Mouse (Mus musculus): ENCODE results near the gene Vmn1r127. TPM values are rescaled to one million over a fixed set of nuclear protein-coding genes. Genes with fewer than 3 reads are reported as not detected.
"Not testable (repeated sequence)": the region's sequence is repeated elsewhere in the genome, so short reads cannot be mapped to it uniquely, and the experiment has no call there.

Vmn1r127 gene
- not detected for total RNA-seq (2022)

- DNase-seq, result not testable (repeated sequence)
These were observed at the start of gene Vmn1r127 for GRCm38 (mm10) chr7:21319761-21320160. TSS of gene Vmn1r127 (minus strand) at chr7:21319861.

- not testable (repeated sequence) for DNase-seq
These were observed 41.5 kb upstream of the Vmn1r127 start, which contains the start of gene Vmn1r129 for GRCm38 (mm10) chr7:21361191-21361590. TSS of gene Vmn1r129 (minus strand) at chr7:21361291.

- not testable (repeated sequence) for DNase-seq
These were observed 29.4 kb upstream of the Vmn1r127 start, which contains the start of gene Vmn1r128 for GRCm38 (mm10) chr7:21349073-21349472. TSS of gene Vmn1r128 (plus strand) at chr7:21349373.

- DNase-seq, result not testable (repeated sequence)
These were observed 18.3 kb downstream of the Vmn1r127 start, which contains the start of gene Vmn1r126 for GRCm38 (mm10) chr7:21301367-21301766. TSS of gene Vmn1r126 (minus strand) at chr7:21301467.

GRCm38 (mm10) chr7:21271879-21272278 lies 47.8 kb downstream of the Vmn1r127 start, which contains the start of gene Vmn1r125:
TSS of gene Vmn1r125 (plus strand) at chr7:21272179.
- DNase-seq, result not testable (repeated sequence)

Other genes with a start within 250 kb of the Vmn1r127 start
- not detected for gene Vmn1r121, start 221.3 kb downstream of the Vmn1r127 start, total RNA-seq (2022)
- not detected for gene Vmn1r122, start 185.7 kb downstream of the Vmn1r127 start, total RNA-seq (2022)
- not detected for gene Vmn1r123, start 157.7 kb downstream of the Vmn1r127 start, total RNA-seq (2022)
- not detected for gene Gm5157, start 129.4 kb downstream of the Vmn1r127 start, total RNA-seq (2022)
- gene Vmn1r124, start 59.2 kb downstream of the Vmn1r127 start, total RNA-seq (2022), result not detected
- gene Vmn1r125, start 47.7 kb downstream of the Vmn1r127 start, total RNA-seq (2022), result not detected
- not detected for gene Vmn1r126, start 18.4 kb downstream of the Vmn1r127 start, total RNA-seq (2022)
- gene Vmn1r128, start 29.5 kb upstream of the Vmn1r127 start, total RNA-seq (2022), result not detected
- gene Vmn1r129, start 41.4 kb upstream of the Vmn1r127 start, total RNA-seq (2022), result not detected
- gene Gm6882, start 112.9 kb upstream of the Vmn1r127 start, total RNA-seq (2022), result not detected
- not detected for gene Vmn1r130, start 191.9 kb upstream of the Vmn1r127 start, total RNA-seq (2022)
- not detected for gene Vmn1r131, start 226.2 kb upstream of the Vmn1r127 start, total RNA-seq (2022)

Data from adrenal gland, adult 8-10 months (tissue).